Mouse (Mus musculus) kidney, embryonic 15.5 days (tissue): ENCODE measurements around the gene Gldc. TPM values are rescaled to one million over a fixed set of nuclear protein-coding genes. Genes with fewer than 3 reads are reported as not detected.

Experiments
- ATAC-seq: fragments of 200-750 bp; cut with Nextera tagmentation; replicated peaks from 2 replicates; pipeline ENCODE4 v1.8.0; 2017; ENCODE audit warnings: moderate TSS enrichment; ENCODE audit not compliant: low FRiP score
- H3K27ac ChIP-seq: fragments of 300-500 bp; sonication (generic); 2 replicates; pipeline ENCODE4 v1.5.1; 2015; ENCODE audit warnings: mild to moderate bottlenecking, inconsistent platforms
- H3K27me3 ChIP-seq: fragments of 300-500 bp; sonication (generic); 2 replicates; pipeline ENCODE4 v1.6.1; 2015; ENCODE audit warnings: inconsistent platforms
- H3K36me3 ChIP-seq: fragments of 300-500 bp; sonication (generic); 2 replicates; pipeline ENCODE4 v1.6.1; 2015; ENCODE audit warnings: inconsistent platforms
- H3K4me1 ChIP-seq: fragments of 300-500 bp; sonication (generic); 2 replicates; pipeline ENCODE4 v1.6.1; 2015; ENCODE audit warnings: inconsistent platforms
- H3K4me2 ChIP-seq: fragments of 300-500 bp; sonication (generic); 2 replicates; pipeline ENCODE4 v1.6.1; 2015; ENCODE audit warnings: moderate library complexity, mild to moderate bottlenecking, inconsistent platforms
- H3K4me3 ChIP-seq: fragments of 300-500 bp; sonication (generic); replicated peaks from 2 replicates; pipeline ENCODE4 v1.5.1; 2015; ENCODE audit warnings: mild to moderate bottlenecking, inconsistent platforms
- H3K9ac ChIP-seq: fragments of 300-500 bp; sonication (generic); 2 replicates; pipeline ENCODE4 v1.6.1; 2015; ENCODE audit warnings: mild to moderate bottlenecking, inconsistent platforms
- H3K9me3 ChIP-seq: fragments of 300-500 bp; sonication (generic); replicated peaks from 2 replicates; pipeline ENCODE4 v1.6.1; 2016; ENCODE audit warnings: inconsistent platforms
- WGBS: fragments of 180-500 bp; shearing (Covaris S2); methylation state at CpG from one replicate; pipeline ENCODE4 v1.1.7; 2015; ENCODE audit warnings: mixed read lengths; 5-methylcytosine and 5-hydroxymethylcytosine counted together
- polyA plus RNA-seq: library from polyadenylated mRNA; unstranded; fragments of >200 nt; fragmentation: Nextera tagmentation; extraction: Ambion mirVana; gene quantifications from 2 replicates; pipeline ENCODE4 v1.2.1, GENCODE M21; 2015

The Gldc gene
- polyA plus RNA-seq, 1 experiment from 2014 or later = 11.0 TPM

DNA sequence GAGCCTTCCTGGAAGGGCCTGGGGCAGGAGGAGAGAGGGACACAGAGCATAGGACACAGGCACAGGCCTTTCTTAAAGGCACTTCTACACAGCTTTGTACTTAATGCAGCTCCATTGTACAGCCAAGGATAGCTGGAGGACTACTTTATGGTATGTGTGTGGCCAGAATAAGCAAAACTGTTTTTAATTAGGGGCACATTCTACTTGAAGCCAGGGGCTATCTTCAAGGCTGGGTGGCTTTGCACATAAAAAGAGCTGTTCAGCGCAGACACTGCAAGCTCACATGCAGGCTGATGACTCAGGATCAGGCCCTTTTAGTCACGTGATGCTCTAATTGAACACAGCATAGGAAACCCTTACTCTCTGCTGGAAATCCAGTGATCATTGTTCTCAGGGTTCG, 79.0 kb downstream of the Gldc start:
- 69% methylated on average over 3 of the region's 3 CpGs for WGBS
- Histone ChIP-seq H3K4me1 (no peaks in the 10 kb centered on the region), H3K36me3 (peaks cover 93% of the 10 kb centered on the region), H3K27me3 (no peaks in the 10 kb centered on the region), H3K9me3 (no peaks in the 10 kb centered on the region; the same call in 1 of the 2 replicates), H3K27ac (peak overlapping the region; percentile 41; the same call in 1 of the 2 replicates), H3K4me2 (no peak overlapping the region), H3K9ac (no peak overlapping the region), H3K4me3 (no peak overlapping the region)
- peak; percentile 33; the same call in 1 of the 2 replicates for ATAC-seq

- Histone ChIP-seq H3K36me3 (peaks cover 93% of the 10 kb centered on the region), H3K9ac (no peak overlapping the region), H3K4me2 (no peak overlapping the region), H3K27ac (no peak overlapping the region), H3K9me3 (no peaks in the 10 kb centered on the region), H3K4me3 (no peak overlapping the region), H3K27me3 (no peaks in the 10 kb centered on the region), H3K4me1 (no peaks in the 10 kb centered on the region)
- WGBS = 88% methylated on average over 12 of the region's 12 CpGs
- no peak for ATAC-seq
Measured at GRCm38 (mm10) chr19:30091644-30092295, 83.5 kb downstream of the Gldc start.

GRCm38 (mm10) chr19:30090163-30090562, 85.1 kb downstream of the Gldc start:
- H3K27me3 ChIP-seq = no peaks in the 10 kb centered on the region
- peaks cover 91% of the 10 kb centered on the region for H3K36me3 ChIP-seq
- H3K4me1 ChIP-seq = no peaks in the 10 kb centered on the region
- no peak overlapping the region for H3K27ac ChIP-seq
- H3K9ac ChIP-seq = no peak overlapping the region
- no peak overlapping the region for H3K4me3 ChIP-seq
- WGBS = 76% methylated on average over 6 of the region's 6 CpGs
- no peak overlapping the region for H3K4me2 ChIP-seq
- no peak for ATAC-seq
- no peaks in the 10 kb centered on the region for H3K9me3 ChIP-seq

- H3K4me2 ChIP-seq = no peak overlapping the region
- no peak overlapping the region for H3K4me3 ChIP-seq
- H3K27ac ChIP-seq = no peak overlapping the region
- H3K36me3 ChIP-seq = peaks cover 36% of the 10 kb centered on the region
- 69% methylated on average over 4 of the region's 4 CpGs for WGBS
- no peaks in the 10 kb centered on the region for H3K4me1 ChIP-seq
- H3K9me3 ChIP-seq = no peaks in the 10 kb centered on the region
- ATAC-seq = no peak
- no peak overlapping the region for H3K9ac ChIP-seq
- H3K27me3 ChIP-seq = no peaks in the 10 kb centered on the region
Measured at GRCm38 (mm10) chr19:30065797-30066196, 109.4 kb downstream of the Gldc start.

DNA sequence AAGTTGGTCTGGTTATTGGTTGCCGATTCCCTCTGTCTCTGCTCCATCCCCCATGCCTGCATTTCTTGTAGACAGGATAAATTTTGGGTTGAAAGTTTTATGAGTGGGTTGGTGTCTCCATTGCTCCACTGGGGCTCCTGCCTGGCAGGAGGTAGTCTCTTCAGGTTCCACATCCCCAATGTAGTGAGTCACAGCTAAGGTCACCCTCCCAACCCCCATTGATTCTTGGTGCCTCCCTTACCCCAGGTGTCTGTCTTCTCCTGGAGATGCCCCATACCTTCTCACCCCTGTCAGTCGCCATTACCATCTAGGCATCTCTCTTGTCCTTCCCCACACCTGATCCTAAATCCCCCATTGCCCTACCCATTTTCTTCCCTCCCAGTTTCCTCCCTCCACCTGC, 121.0 kb downstream of the Gldc start:
- Histone ChIP-seq H3K27ac (no peak overlapping the region), H3K4me1 (peaks cover 2% of the 10 kb centered on the region; the same call in 1 of the 2 replicates), H3K4me2 (no peak overlapping the region), H3K4me3 (no peak overlapping the region), H3K36me3 (peaks cover 31% of the 10 kb centered on the region), H3K9me3 (no peaks in the 10 kb centered on the region), H3K27me3 (no peaks in the 10 kb centered on the region), H3K9ac (no peak overlapping the region)
- no peak for ATAC-seq
- WGBS = 97% methylated on average over 2 of the region's 2 CpGs

GRCm38 (mm10) chr19:30051479-30051878, 123.8 kb downstream of the Gldc start:
- 87% methylated on average over 3 of the region's 3 CpGs for WGBS
- Histone ChIP-seq H3K4me2 (no peak overlapping the region), H3K27me3 (no peaks in the 10 kb centered on the region), H3K4me3 (no peak overlapping the region), H3K4me1 (peaks cover 2% of the 10 kb centered on the region; the same call in 1 of the 2 replicates), H3K27ac (no peak overlapping the region), H3K9ac (no peak overlapping the region), H3K36me3 (peaks cover 38% of the 10 kb centered on the region), H3K9me3 (no peaks in the 10 kb centered on the region)
- ATAC-seq = no peak

DNA sequence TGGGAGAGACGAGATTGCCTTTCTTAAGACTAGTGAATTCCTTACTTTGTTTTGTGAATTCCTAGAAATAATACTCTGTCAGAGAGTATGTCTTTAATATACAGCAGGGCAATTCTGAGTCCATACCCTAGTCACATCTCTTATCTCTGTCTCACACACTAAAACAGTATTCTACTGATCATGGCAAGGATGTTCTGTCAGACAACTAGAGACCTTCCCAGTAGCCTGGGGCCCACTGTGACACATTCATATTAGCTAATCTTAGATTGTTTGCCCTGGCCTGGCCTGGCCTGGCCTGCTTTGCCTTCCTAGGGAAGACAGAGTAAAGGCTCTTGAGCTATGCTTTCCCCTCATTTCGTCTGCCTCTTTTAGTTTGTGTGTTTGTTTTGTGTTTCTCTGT, 124.6 kb downstream of the Gldc start:
- Histone ChIP-seq H3K9me3 (no peaks in the 10 kb centered on the region), H3K27me3 (no peaks in the 10 kb centered on the region), H3K27ac (no peak overlapping the region), H3K4me2 (no peak overlapping the region), H3K36me3 (peaks cover 41% of the 10 kb centered on the region), H3K4me3 (no peak overlapping the region), H3K9ac (no peak overlapping the region), H3K4me1 (peaks cover 2% of the 10 kb centered on the region; the same call in 1 of the 2 replicates)
- WGBS = 84% methylated on average over 2 of the region's 2 CpGs
- no peak for ATAC-seq

Other genes with a start within 250 kb of the Gldc start
- gene Trpd52l3, start 171.6 kb downstream of the Gldc start, polyA plus RNA-seq = not detected in 2 replicates
- gene Uhrf2, start 144.9 kb downstream of the Gldc start, polyA plus RNA-seq = 85.3 and 87.5 TPM in 2 replicates
- gene Mbl2, start 57.5 kb upstream of the Gldc start, polyA plus RNA-seq = not detected in 2 replicates